Mouse (Mus musculus): ENCODE results near the gene Bod1l.

Gene Bod1l

DNA sequence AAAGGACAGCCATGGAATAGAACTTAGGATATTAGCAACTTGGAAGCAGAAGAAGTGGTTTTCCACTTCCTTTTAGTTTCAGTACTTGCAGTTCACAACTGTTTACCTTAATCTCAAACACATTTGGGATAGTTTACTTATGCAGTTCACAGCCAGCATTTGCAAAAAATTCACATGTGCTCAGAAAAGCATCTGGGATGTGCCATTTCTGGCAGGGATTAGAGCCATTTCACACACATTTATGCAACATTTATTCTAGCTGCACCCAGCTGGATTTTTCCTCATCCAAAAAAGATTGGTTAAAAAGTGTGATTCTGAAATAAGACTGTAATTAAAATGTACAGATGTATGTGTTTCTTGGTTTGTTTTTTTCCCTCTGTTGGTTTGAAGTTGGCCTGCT is 49.7 kb downstream of the Bod1l start:
- no peak for DNase-seq (ENCODE audit: low spot score)

DNA sequence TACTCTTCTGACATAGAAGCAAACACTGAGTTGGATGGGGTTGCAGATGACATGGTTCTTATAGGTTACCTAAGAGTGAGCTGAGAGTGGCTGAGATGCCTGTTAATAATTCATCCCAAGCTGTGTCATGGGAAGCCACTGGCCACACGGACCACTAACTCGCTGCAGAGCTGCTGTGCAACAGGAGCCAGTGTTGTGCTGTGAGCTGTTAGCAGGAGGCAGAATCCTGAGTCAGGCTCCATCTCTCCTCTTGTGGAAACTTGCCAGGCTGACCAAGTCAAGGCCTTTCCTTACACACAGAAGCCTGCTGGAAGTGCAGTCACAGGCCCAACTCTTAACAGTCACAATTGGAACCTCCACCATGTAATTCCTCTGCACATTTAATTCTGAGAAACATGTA is 53.6 kb downstream of the Bod1l start:
- peak; percentile 14 for DNase-seq (ENCODE audit: low spot score)

DNA sequence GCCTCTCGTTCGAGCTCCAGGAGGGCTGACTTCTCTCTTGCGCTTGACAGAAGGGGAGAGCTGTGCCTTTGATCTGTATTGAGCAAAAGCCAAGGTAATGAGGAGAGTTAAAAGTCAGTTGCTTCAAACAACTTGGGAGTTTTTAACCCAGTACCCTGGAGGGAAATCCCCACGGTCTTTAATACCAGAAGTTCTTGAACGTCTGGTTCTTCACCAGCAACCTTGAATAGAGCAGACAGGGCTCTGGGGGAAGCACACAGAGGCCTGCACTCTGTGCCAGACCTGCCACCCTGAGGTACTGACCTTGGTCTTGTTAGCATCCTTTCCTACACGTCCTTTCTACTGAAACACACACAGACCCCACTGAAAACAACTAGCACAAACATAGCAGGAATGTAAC is 55.2 kb downstream of the Bod1l start:
- DNase-seq (ENCODE audit: low spot score), result no peak

- no peak for DNase-seq (ENCODE audit: low spot score)
Observed at GRCm38 (mm10) chr5:41781890-41782289, 62.2 kb downstream of the Bod1l start.

DNA sequence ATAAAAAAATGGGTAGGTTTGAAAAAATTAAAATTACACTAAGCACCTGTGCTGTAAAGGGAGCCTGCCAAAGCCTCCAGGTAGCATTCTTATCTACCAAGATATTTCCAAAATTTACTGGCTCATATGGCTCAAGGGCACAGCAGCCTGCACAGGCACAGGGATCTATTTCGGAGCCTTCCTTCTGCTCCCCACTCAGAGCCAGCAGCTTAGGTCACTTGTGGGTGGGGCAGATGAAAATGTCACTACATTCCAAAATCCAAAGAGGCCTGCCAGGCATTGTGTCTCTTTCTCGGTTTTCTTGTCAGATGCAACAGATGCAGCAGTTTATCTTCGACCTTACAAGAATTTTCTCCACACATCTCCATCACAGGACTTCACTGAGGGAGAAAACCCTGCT is 64.1 kb downstream of the Bod1l start:
- no peak for DNase-seq (ENCODE audit: low spot score)

- no peak for DNase-seq (ENCODE audit: low spot score)
Observed at GRCm38 (mm10) chr5:41775728-41776127, 68.4 kb downstream of the Bod1l start.

- no peak for DNase-seq (ENCODE audit: low spot score)
Observed at GRCm38 (mm10) chr5:41775273-41775672, 68.8 kb downstream of the Bod1l start.

DNA sequence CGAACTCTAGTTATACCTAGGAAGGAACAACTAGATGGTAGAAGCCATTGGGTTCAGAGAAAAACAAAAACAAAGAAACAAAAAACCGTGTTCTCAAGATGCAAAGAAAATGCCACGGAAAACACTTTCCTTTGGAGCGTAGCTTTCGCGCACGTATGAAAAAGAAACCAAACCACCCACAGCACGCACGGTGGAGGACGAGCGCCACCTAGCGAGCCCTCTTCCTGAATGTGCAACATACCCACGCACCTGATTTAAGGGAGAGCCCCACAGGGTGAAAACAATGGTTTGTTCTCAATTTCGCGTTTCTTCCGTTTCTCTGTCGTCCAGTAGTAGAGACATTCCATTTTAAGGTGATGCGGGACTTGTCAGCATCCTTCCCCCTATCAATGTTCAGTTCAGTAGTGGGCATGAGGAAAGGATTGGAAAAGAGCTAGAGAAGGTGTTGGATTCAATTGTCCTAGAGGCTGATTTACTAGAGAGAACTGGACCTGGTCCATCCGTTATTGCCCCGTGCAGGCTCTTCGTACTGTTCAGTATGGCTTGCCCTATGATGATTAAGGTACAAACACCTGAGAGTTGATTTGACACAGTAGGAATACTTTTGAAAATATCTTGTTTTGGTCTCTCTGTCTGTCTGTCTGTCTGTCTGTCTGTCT is 75.6 kb downstream of the Bod1l start:
- peak; percentile 83 for DNase-seq (ENCODE audit: low spot score)

- peak; percentile 9 for DNase-seq (ENCODE audit: low spot score)
Observed at GRCm38 (mm10) chr5:41767296-41768200, 76.6 kb downstream of the Bod1l start.

GRCm38 (mm10) chr5:41766406-41767010 is 77.6 kb downstream of the Bod1l start:
- no peak for DNase-seq (ENCODE audit: low spot score)

DNA sequence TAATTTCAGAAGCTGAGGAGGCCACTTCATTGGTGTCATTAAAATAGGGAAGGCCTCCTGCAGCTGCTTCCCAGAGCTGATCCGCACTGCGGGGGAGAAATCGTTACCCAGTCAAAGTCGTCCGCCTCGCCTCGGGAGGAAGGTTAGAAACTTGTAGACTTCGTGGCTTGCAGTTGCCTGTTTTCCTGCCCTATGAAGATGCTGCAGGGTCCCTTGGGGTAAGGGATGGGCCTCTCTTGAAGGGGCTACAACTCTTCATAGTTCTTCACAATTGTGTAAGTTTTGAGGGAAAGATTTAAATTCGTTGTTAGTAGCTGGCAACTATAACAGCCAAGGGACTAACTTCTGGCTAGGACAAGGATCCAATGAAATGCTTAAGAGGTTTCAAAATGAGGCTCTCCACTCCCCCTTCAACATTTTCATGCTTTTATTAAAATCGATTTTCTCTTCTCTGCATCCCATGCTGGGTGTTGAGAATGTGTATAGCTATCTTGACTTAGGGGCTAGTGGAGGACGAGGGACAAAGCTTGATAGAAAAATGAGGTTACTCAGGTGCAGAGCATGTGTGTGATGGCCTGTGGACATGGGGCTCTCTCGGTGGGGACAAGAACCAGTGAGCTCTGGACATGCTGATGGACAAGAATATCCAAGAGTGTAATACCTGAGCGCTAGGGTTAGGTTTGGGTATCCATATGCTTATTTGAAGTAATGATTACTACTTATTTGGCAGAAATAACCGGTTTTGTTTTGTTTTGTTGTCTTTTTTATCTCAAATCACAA is 78.3 kb downstream of the Bod1l start:
- DNase-seq (ENCODE audit: low spot score), result no peak

- no peak for DNase-seq (ENCODE audit: low spot score)
Observed at GRCm38 (mm10) chr5:41763731-41764721, 80.1 kb downstream of the Bod1l start, which contains the start of gene Nkx3-2. TSS of gene Nkx3-2 (minus strand) at chr5:41764501.

DNA sequence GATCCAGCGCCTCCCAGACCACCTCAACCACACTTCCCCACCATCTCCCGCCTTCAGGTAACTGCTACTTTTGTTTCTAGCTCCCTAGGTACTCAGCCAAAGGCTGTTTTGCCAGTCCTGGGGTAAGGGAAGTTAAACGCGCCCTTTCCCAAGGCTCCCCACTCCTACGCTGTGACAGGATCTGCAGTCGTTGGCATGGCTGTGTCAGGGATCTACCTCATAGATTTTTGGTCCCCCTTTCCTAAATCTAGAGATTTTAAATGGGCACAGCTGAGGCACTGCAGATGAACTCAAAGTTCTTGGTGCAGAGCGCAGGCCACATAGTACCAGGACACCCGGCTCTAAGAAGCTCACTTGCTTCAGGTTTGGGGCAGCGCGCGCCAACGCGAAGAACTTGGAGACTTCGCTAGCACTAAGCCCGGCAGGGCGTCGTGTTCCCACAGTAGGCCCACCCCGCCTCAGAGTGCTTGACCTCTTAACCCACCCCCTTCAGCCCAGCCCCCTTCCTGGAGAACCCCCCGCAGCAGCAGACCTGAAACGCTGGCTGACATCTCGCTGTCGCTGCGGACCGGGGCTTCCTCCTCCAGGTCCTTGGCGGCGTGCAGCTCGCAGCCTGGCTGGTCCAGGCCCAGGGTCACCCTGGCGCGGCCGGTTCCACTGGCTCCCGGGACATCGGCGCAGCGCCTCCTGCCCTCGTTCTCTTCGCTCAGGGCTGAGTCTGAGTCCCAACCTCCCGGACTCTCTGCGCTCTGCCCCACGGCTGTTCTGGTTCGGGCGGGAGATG is 81.0 kb downstream of the Bod1l start:
- DNase-seq (ENCODE audit: low spot score), result peak; percentile 32

DNA sequence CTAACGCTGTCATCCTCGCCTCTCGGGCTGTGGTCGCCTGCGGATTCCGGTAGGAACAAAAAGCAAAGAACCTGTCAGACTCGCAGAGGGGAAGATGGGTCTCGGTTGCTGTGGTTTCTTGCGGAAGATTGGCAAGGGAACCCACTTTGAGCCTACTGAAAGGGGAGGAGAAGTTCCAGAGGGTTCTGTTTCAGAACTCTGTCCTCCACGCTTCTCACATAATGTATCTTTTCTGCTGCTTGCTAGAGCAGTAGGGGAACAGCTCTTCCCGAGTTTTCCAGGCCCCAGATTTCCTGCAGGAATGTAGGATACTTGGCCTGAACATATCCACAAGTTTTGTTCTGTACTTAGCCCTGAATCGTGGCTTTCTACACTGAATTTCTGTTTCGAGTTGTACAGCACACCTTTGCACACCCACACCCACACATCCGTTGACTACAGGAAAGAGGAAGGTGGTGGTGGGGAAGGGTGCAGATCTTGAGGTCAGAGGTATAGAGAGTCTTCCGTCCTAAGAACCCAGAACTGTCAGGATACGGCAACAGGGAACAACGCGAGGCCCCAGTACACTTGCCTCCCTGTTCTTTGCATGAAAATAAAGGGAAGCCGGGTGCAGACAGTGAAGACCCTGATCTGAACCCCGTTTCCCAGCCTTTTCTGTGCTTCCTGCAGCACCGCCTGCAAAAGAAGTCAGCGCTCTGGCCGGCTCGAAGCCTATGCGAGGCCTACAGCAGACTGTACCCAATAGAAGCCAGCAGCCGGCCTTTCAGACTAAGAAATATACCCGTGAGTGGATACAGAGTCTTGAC is 81.8 kb downstream of the Bod1l start:
- DNase-seq (ENCODE audit: low spot score), result no peak

DNA sequence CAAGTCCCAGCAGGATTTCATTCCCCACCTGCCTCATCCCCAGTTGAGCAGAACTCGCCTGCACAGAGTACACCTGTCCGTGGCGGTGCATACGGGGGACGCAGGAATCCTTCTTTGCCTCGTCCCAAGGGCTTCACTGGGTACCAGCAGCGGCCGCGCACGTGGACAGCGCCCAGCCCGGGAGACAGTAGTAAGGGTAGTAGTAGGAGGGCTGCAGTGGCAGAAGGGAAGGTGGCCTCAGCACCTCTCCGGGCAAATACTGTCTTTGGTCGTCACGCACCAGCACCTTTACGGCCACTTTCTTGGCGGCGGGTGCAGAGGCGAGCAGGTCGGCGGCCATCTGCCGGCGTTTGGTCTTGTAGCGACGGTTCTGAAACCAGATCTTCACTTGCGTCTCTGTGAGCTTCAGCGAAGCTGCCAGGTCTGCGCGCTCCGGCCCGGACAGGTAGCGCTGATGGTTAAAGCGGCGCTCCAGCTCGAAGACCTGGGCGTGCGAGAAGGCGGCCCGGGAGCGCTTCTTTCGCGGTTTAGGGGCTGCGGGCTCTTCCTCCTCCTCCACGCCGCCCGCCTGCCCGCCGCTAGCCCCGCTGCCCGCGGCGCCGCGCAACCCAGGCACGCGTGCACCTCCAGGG is 82.5 kb downstream of the Bod1l start:
- DNase-seq (ENCODE audit: low spot score), result no peak

DNA sequence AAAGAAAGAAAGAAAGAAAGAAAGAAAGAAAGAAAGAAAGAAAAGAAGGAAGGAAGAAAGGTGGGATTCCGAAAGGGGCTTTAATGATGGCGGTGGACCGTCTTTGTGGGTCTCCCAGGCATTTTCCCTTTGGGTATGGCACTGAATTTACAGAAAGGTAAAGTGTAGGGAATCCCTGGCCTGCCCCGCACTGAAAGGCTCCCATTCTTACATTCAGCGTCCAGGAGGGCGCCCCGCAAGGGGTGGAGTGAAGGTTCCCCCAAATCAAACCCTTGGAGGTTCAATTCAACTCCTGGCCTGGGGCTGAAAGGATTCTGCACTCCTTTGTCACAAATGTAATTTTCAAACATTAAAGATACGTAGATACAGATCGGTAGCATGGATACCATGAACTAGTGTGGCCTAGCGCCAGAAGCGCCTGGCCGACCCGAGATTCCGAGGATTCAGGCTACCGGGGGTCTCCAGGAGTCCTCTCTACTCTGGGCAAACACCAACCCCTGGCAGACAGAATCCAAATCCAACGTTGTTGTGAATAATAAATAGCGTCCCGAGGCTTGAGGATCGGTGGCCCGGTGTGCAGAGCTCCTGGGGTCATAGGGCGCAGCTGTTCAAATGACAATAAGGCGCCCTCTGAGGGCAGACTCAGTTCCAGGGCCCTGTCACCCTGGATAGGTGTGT is 83.1 kb downstream of the Bod1l start:
- DNase-seq (ENCODE audit: low spot score), result no peak

GRCm38 (mm10) chr5:41760071-41760470 is 84.0 kb downstream of the Bod1l start:
- no peak for DNase-seq (ENCODE audit: low spot score)

All from ovary, postnatal 36 days (tissue).